ENCODE assay signal across 9 mouse cellular contexts in the genomic region with DNA sequence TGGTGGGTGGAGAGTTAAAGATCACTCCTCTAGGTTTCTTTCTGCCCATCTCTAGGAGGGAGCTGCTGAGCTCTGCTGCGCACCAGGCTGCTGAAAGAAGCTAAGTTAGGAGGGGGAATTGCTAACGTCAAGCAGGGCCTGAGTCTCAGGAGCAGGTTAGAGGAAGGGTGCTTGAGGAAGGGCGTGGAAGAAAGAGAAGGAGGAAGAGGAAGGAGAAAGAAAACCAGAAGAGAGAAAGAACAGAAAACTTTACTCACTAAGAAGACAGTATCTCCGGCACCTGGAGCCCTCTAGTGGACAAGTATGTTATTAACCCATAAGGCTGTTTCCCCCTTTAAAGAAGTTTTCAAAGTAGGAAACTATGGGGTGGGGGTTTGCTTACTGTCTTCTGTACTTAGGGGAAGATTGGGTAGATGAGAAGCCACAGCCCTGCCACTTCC. TPM values are rescaled to one million over a fixed set of nuclear protein-coding genes. Genes with fewer than 3 reads are reported as not detected.
DNase-seq lines count a peak whose midpoint lies in the region; ATAC-seq and TF ChIP-seq lines count a peak whose summit lies in the region.
"Had no signal": no experiment of that assay in that cellular context is flagged by ENCODE, and none has a peak within 500 bp of the region (broad histone marks: within the 10 kb centered on the region; RNA-seq: fewer than 3 reads in every experiment).

No protein-coding gene starts in this region.

- no peak for DNase-seq in frontal cortex, postnatal 14 days (ENCODE audit: low spot score in 2 of 2)
- DNase-seq in mesoderm, embryonic 11.5 days (ENCODE audit: low read depth, low spot score), result peak; percentile 41
- peak; percentile 40 for DNase-seq in thymus, postnatal 4 days
- no peak for DNase-seq in cerebellum, adult 9-10 months

- peak; percentile 60 for ATAC-seq in frontal cortex, adult (ENCODE audit: low TSS enrichment)
- ATAC-seq in CD4-positive, CD25-positive, alpha-beta regulatory T cell, adult 4 months, result peak; percentile 88
- no peak for ATAC-seq in embryonic facial prominence, embryonic 13.5 days (ENCODE audit: insufficient number of reproducible peaks, insufficient read depth, low FRiP score, low TSS enrichment, low read depth)
- ATAC-seq in intestine, postnatal 0 days, result no peak

- peak overlapping the region; percentile 37 for H3K4me2 ChIP-seq in embryonic facial prominence, embryonic 13.5 days
- H3K4me2 ChIP-seq in intestine, postnatal 0 days (replicated peaks; ENCODE audit: low read depth), result peak overlapping the region; percentile 41; the same call in 1 of the 2 replicates
- H3K4me2 ChIP-seq: lung, embryonic 15.5 days had no signal

- no peaks in the 10 kb centered on the region for H3K9me3 ChIP-seq in embryonic facial prominence, embryonic 13.5 days
- no peaks in the 10 kb centered on the region for H3K9me3 ChIP-seq in intestine, postnatal 0 days (ENCODE audit: control insufficient read depth)
- H3K9me3 ChIP-seq: lung, embryonic 15.5 days had no signal

- H3K36me3 ChIP-seq in embryonic facial prominence, embryonic 13.5 days, result peaks cover 46% of the 10 kb centered on the region
- H3K36me3 ChIP-seq in intestine, postnatal 0 days (ENCODE audit: control insufficient read depth, insufficient read depth), result peaks cover 13% of the 10 kb centered on the region; the same call in 1 of the 2 replicates

- H3K4me1 ChIP-seq in embryonic facial prominence, embryonic 13.5 days, result no peaks in the 10 kb centered on the region
- no peaks in the 10 kb centered on the region for H3K4me1 ChIP-seq in intestine, postnatal 0 days (replicated peaks; ENCODE audit: control insufficient read depth, insufficient read depth, low read length)
- H3K4me1 ChIP-seq: lung, embryonic 15.5 days had no signal

- H3K4me3 ChIP-seq in embryonic facial prominence, embryonic 13.5 days, result no peak overlapping the region
- no peak overlapping the region for H3K4me3 ChIP-seq in intestine, postnatal 0 days (ENCODE audit: low read depth, low read length)
- H3K4me3 ChIP-seq: lung, embryonic 15.5 days had no signal

- WGBS in embryonic facial prominence, embryonic 13.5 days, result 25% methylated on average over 4 of the region's 4 CpGs
- 22% methylated on average over 4 of the region's 4 CpGs for WGBS in intestine, postnatal 0 days

- no peak overlapping the region for H3K9ac ChIP-seq in embryonic facial prominence, embryonic 13.5 days
- no peak overlapping the region for H3K9ac ChIP-seq in intestine, postnatal 0 days (ENCODE audit: low read depth, low read length)
- H3K9ac ChIP-seq: lung, embryonic 15.5 days had no signal

- peak; percentile 74 for TF ChIP-seq CTCF in intestine, postnatal 0 days (IDR thresholded peaks at IDR 0.05; ENCODE audit: low read depth)

- H3K27ac ChIP-seq in embryonic facial prominence, embryonic 13.5 days, result no peak overlapping the region
- H3K27ac ChIP-seq in intestine, postnatal 0 days (ENCODE audit: low read depth, low read length), result no peak overlapping the region
- H3K27ac ChIP-seq: lung, embryonic 15.5 days had no signal

- H3K27me3 ChIP-seq in embryonic facial prominence, embryonic 13.5 days, result no peaks in the 10 kb centered on the region
- no peaks in the 10 kb centered on the region for H3K27me3 ChIP-seq in intestine, postnatal 0 days (replicated peaks; ENCODE audit: control insufficient read depth, insufficient read depth, low read length)
- H3K27me3 ChIP-seq: lung, embryonic 15.5 days had no signal

RNA-seq across cellular contexts. Expression of gene Oxct1, which starts 16.9 kb away (rescaled TPM):
- 10 to 100 TPM; 46.6 to 74.0 TPM for polyA plus RNA-seq in CD4-positive, CD25-positive, alpha-beta regulatory T cell, adult 4 months (2017; shearing (Covaris generic))
- 230 and 267 TPM in 2 replicates for polyA plus RNA-seq in embryonic facial prominence, embryonic 13.5 days (2015; fragmentation: Nextera tagmentation; extraction: Ambion mirVana)
- 44.9 and 49.6 TPM in 2 replicates for polyA plus RNA-seq in intestine, postnatal 0 days (2015; fragmentation: Nextera tagmentation; extraction: Ambion mirVana)

RNA-seq across cellular contexts. Expression of gene AW549877, which starts 47.5 kb away (rescaled TPM):
- 10 to 100 TPM; 33.3 to 34.5 TPM for polyA plus RNA-seq in CD4-positive, CD25-positive, alpha-beta regulatory T cell, adult 4 months (2017; shearing (Covaris generic))
- 29.7 and 36.0 TPM in 2 replicates for polyA plus RNA-seq in embryonic facial prominence, embryonic 13.5 days (2015; fragmentation: Nextera tagmentation; extraction: Ambion mirVana)
- polyA plus RNA-seq in intestine, postnatal 0 days (2015; fragmentation: Nextera tagmentation; extraction: Ambion mirVana), result 13.5 and 15.4 TPM in 2 replicates

Comparison
In these comparisons a context has a peak if more than half of its experiments do, and no peak if none do; other contexts are left out.
1. ATAC-seq: peak in frontal cortex, adult (single experiment) and CD4-positive, CD25-positive, alpha-beta regulatory T cell, adult 4 months (single experiment); none in embryonic facial prominence, embryonic 13.5 days (single experiment) and intestine, postnatal 0 days (single experiment).
2. DNase-seq: peak in mesoderm, embryonic 11.5 days (single experiment) and thymus, postnatal 4 days (single experiment); none in frontal cortex, postnatal 14 days (0 of 2) and cerebellum, adult 9-10 months (single experiment).